Mouse (Mus musculus) stomach, embryonic 16.5 days (tissue): Measurements from ENCODE around the gene Lix1. TPM values are rescaled to one million over a fixed set of nuclear protein-coding genes. Genes with fewer than 3 reads are reported as not detected.

Source experiments
- ATAC-seq: fragments of 200-750 bp; cut with Nextera tagmentation; 2 replicates; pipeline ENCODE4 v1.8.0; 2017; ENCODE audit warnings: moderate number of reproducible peaks, moderate TSS enrichment; ENCODE audit not compliant: insufficient read depth, low FRiP score
- H3K27ac ChIP-seq: fragments of 300-500 bp; sonication (generic); 2 replicates; pipeline ENCODE4 v1.5.1; 2014; ENCODE audit warnings: low read length
- H3K27me3 ChIP-seq: fragments of 300-500 bp; sonication (generic); 2 replicates; pipeline ENCODE4 v1.6.1; 2014; ENCODE audit warnings: low read length, control low read depth, mixed read lengths; ENCODE audit not compliant: control insufficient read depth, insufficient read depth
- H3K36me3 ChIP-seq: fragments of 300-500 bp; sonication (generic); 2 replicates; pipeline ENCODE4 v1.6.1; 2014; ENCODE audit warnings: low read length; ENCODE audit not compliant: control insufficient read depth, insufficient read depth
- H3K4me1 ChIP-seq: fragments of 300-500 bp; sonication (generic); 2 replicates; pipeline ENCODE4 v1.6.1; 2014; ENCODE audit warnings: low read length, control low read depth, mixed read lengths; ENCODE audit not compliant: control insufficient read depth, insufficient read depth
- H3K4me2 ChIP-seq: fragments of 300-500 bp; sonication (generic); 2 replicates; pipeline ENCODE4 v1.6.1; 2014; ENCODE audit warnings: low read depth, low read length, mixed read lengths
- H3K4me3 ChIP-seq: fragments of 300-500 bp; sonication (generic); replicated peaks from 2 replicates; pipeline ENCODE4 v1.5.1; 2014; ENCODE audit warnings: mild to moderate bottlenecking, low read length
- H3K9ac ChIP-seq: fragments of 300-500 bp; sonication (generic); 2 replicates; pipeline ENCODE4 v1.6.1; 2014; ENCODE audit warnings: low read length
- H3K9me3 ChIP-seq: fragments of 300-500 bp; sonication (generic); replicated peaks from 2 replicates; pipeline ENCODE4 v1.6.1; 2016; ENCODE audit warnings: low read length, control low read depth; ENCODE audit not compliant: control insufficient read depth
- WGBS: fragments of 180-500 bp; shearing (Covaris S2); extraction: QIAGEN DNeasy Blood & Tissue Kit; methylation state at CpG from one replicate; pipeline ENCODE4 v1.1.7; 2014; 5-methylcytosine and 5-hydroxymethylcytosine counted together
- polyA plus RNA-seq: library from polyadenylated mRNA; unstranded; fragments of >200 nt; fragmentation: Nextera tagmentation; extraction: Ambion mirVana; gene quantifications from 2 replicates; pipeline ENCODE4 v1.2.1, GENCODE M21; 2015

Gene Lix1
- polyA plus RNA-seq, 1 experiment from 2014 or later, result 5.9 TPM

GRCm38 (mm10) chr17:17408137-17408536, 5.7 kb downstream of the Lix1 start:
- no peak overlapping the region for H3K4me2 ChIP-seq
- no peaks in the 10 kb centered on the region for H3K36me3 ChIP-seq
- ATAC-seq, result no peak
- H3K27me3 ChIP-seq, result no peaks in the 10 kb centered on the region
- no peak overlapping the region for H3K27ac ChIP-seq
- no peak overlapping the region for H3K4me3 ChIP-seq
- WGBS, result 73% methylated on average over 6 of the region's 6 CpGs
- H3K9me3 ChIP-seq, result no peaks in the 10 kb centered on the region
- no peak overlapping the region for H3K9ac ChIP-seq
- peaks cover 3% of the 10 kb centered on the region; the same call in 1 of the 2 replicates for H3K4me1 ChIP-seq

GRCm38 (mm10) chr17:17408720-17409478, 6.4 kb downstream of the Lix1 start:
- Histone ChIP-seq H3K27me3 (no peaks in the 10 kb centered on the region), H3K9ac (no peak overlapping the region), H3K4me3 (no peak overlapping the region), H3K4me2 (no peak overlapping the region), H3K4me1 (peaks cover 3% of the 10 kb centered on the region; the same call in 1 of the 2 replicates), H3K9me3 (no peaks in the 10 kb centered on the region), H3K36me3 (no peaks in the 10 kb centered on the region), H3K27ac (no peak overlapping the region)
- WGBS, result 80% methylated on average over 6 of the region's 6 CpGs
- ATAC-seq, result no peak

GRCm38 (mm10) chr17:17409601-17410000, 7.1 kb downstream of the Lix1 start:
- H3K4me2 ChIP-seq, result no peak overlapping the region
- no peak overlapping the region for H3K4me3 ChIP-seq
- no peaks in the 10 kb centered on the region for H3K27me3 ChIP-seq
- no peak overlapping the region for H3K9ac ChIP-seq
- no peak for ATAC-seq
- H3K9me3 ChIP-seq, result no peaks in the 10 kb centered on the region
- H3K4me1 ChIP-seq, result peaks cover 3% of the 10 kb centered on the region; the same call in 1 of the 2 replicates
- 15% methylated on average over 2 of the region's 2 CpGs for WGBS
- H3K27ac ChIP-seq, result no peak overlapping the region
- no peaks in the 10 kb centered on the region for H3K36me3 ChIP-seq

- Histone ChIP-seq H3K9ac (no peak overlapping the region), H3K4me1 (peaks cover 3% of the 10 kb centered on the region; the same call in 1 of the 2 replicates), H3K4me3 (no peak overlapping the region), H3K36me3 (no peaks in the 10 kb centered on the region), H3K27ac (no peak overlapping the region), H3K27me3 (no peaks in the 10 kb centered on the region), H3K4me2 (no peak overlapping the region), H3K9me3 (no peaks in the 10 kb centered on the region)
- ATAC-seq, result no peak
- WGBS, result 69% methylated on average over 2 of the region's 2 CpGs
These were observed 9.0 kb downstream of the Lix1 start for GRCm38 (mm10) chr17:17411443-17411842.

GRCm38 (mm10) chr17:17412176-17412575, 9.7 kb downstream of the Lix1 start:
- Histone ChIP-seq H3K4me2 (no peak overlapping the region), H3K27ac (no peak overlapping the region), H3K9me3 (no peaks in the 10 kb centered on the region), H3K4me3 (no peak overlapping the region), H3K36me3 (no peaks in the 10 kb centered on the region), H3K4me1 (peaks cover 3% of the 10 kb centered on the region; the same call in 1 of the 2 replicates), H3K9ac (no peak overlapping the region), H3K27me3 (no peaks in the 10 kb centered on the region)
- no peak for ATAC-seq
- WGBS, result 77% methylated on average over 2 of the region's 2 CpGs

- H3K27me3 ChIP-seq, result no peaks in the 10 kb centered on the region
- no peak overlapping the region for H3K4me2 ChIP-seq
- H3K36me3 ChIP-seq, result no peaks in the 10 kb centered on the region
- 89% methylated on average over 3 of the region's 3 CpGs for WGBS
- no peak overlapping the region for H3K4me3 ChIP-seq
- H3K9me3 ChIP-seq, result no peaks in the 10 kb centered on the region
- no peak for ATAC-seq
- no peak overlapping the region for H3K27ac ChIP-seq
- peaks cover 3% of the 10 kb centered on the region; the same call in 1 of the 2 replicates for H3K4me1 ChIP-seq
- H3K9ac ChIP-seq, result no peak overlapping the region
These were observed 11.7 kb downstream of the Lix1 start for GRCm38 (mm10) chr17:17414206-17414605.

GRCm38 (mm10) chr17:17424609-17425307, 22.3 kb downstream of the Lix1 start:
- Histone ChIP-seq H3K36me3 (no peaks in the 10 kb centered on the region), H3K4me1 (no peaks in the 10 kb centered on the region), H3K27me3 (no peaks in the 10 kb centered on the region), H3K4me2 (no peak overlapping the region), H3K4me3 (no peak overlapping the region), H3K27ac (no peak overlapping the region), H3K9me3 (no peaks in the 10 kb centered on the region), H3K9ac (no peak overlapping the region)
- WGBS, result 47% methylated on average over 4 of the region's 4 CpGs
- ATAC-seq, result no peak

GRCm38 (mm10) chr17:17425308-17425813, 22.9 kb downstream of the Lix1 start:
- H3K4me1 ChIP-seq, result no peaks in the 10 kb centered on the region
- no peak overlapping the region for H3K4me3 ChIP-seq
- H3K9ac ChIP-seq, result no peak overlapping the region
- 70% methylated on average over 4 of the region's 4 CpGs for WGBS
- no peak overlapping the region for H3K27ac ChIP-seq
- no peaks in the 10 kb centered on the region for H3K9me3 ChIP-seq
- no peaks in the 10 kb centered on the region for H3K36me3 ChIP-seq
- no peak for ATAC-seq
- H3K4me2 ChIP-seq, result no peak overlapping the region
- H3K27me3 ChIP-seq, result no peaks in the 10 kb centered on the region

- Histone ChIP-seq H3K4me1 (no peaks in the 10 kb centered on the region), H3K36me3 (no peaks in the 10 kb centered on the region), H3K4me2 (no peak overlapping the region), H3K4me3 (no peak overlapping the region), H3K27ac (no peak overlapping the region), H3K9ac (no peak overlapping the region), H3K9me3 (no peaks in the 10 kb centered on the region), H3K27me3 (no peaks in the 10 kb centered on the region)
- WGBS, result 31% methylated on average over 3 of the region's 3 CpGs
- ATAC-seq, result no peak
These were observed 23.4 kb downstream of the Lix1 start for GRCm38 (mm10) chr17:17425906-17426305.
